Mouse (Mus musculus) heart, embryonic 16.5 days (tissue): ENCODE measurements around the gene Nabp2. TPM values are rescaled to one million over a fixed set of nuclear protein-coding genes. Genes with fewer than 3 reads are reported as not detected.

Experiments
- ATAC-seq: fragments of 200-750 bp; cut with Nextera tagmentation; replicated peaks from 2 replicates; pipeline ENCODE4 v1.8.0; 2017; ENCODE audit warnings: moderate number of reproducible peaks; ENCODE audit not compliant: insufficient read depth, low FRiP score; ENCODE audit errors: extremely low read depth
- H3K27ac ChIP-seq: fragments of 300-500 bp; sonication (generic); 2 replicates; pipeline ENCODE4 v1.5.1; 2014; ENCODE audit warnings: mild to moderate bottlenecking, low read length, control low read depth, moderate library complexity
- H3K27me3 ChIP-seq: fragments of 300-500 bp; sonication (generic); 2 replicates; pipeline ENCODE4 v1.6.1; 2014; ENCODE audit warnings: low read length, mixed read lengths; ENCODE audit not compliant: control insufficient read depth, insufficient read depth
- H3K36me3 ChIP-seq: fragments of 300-500 bp; sonication (generic); 2 replicates; pipeline ENCODE4 v1.6.1; 2014; ENCODE audit not compliant: control insufficient read depth, insufficient read depth
- H3K4me1 ChIP-seq: fragments of 300-500 bp; sonication (generic); 2 replicates; pipeline ENCODE4 v1.6.1; 2014; ENCODE audit warnings: low read length, mixed read lengths; ENCODE audit not compliant: control insufficient read depth, insufficient read depth
- H3K4me2 ChIP-seq: fragments of 300-500 bp; sonication (generic); 2 replicates; pipeline ENCODE4 v1.6.1; 2014; ENCODE audit warnings: low read depth, mild to moderate bottlenecking, control low read depth, low read length
- H3K4me3 ChIP-seq: fragments of 300-500 bp; sonication (generic); 2 replicates; pipeline ENCODE4 v1.5.1; 2014; ENCODE audit warnings: mild to moderate bottlenecking, control low read depth, low read length
- H3K9ac ChIP-seq: fragments of 300-500 bp; sonication (generic); 2 replicates; pipeline ENCODE4 v1.6.1; 2014; ENCODE audit warnings: low read length, control low read depth
- H3K9me3 ChIP-seq: fragments of 300-500 bp; sonication (generic); replicated peaks from 2 replicates; pipeline ENCODE4 v1.6.1; 2016; ENCODE audit warnings: low read length; ENCODE audit not compliant: control insufficient read depth
- WGBS: fragments of 180-500 bp; shearing (Covaris S2); extraction: QIAGEN DNeasy Blood & Tissue Kit; methylation state at CpG from one replicate; pipeline ENCODE4 v1.1.7; 2014; 5-methylcytosine and 5-hydroxymethylcytosine counted together
- polyA plus RNA-seq: library from polyadenylated mRNA; unstranded; fragments of >200 nt; fragmentation: Nextera tagmentation; extraction: Ambion mirVana; gene quantifications from 2 replicates; pipeline ENCODE4 v1.2.1, GENCODE M21; 2015

Nabp2 gene
- polyA plus RNA-seq, 1 experiment from 2014 or later, result 55.9 TPM

DNA sequence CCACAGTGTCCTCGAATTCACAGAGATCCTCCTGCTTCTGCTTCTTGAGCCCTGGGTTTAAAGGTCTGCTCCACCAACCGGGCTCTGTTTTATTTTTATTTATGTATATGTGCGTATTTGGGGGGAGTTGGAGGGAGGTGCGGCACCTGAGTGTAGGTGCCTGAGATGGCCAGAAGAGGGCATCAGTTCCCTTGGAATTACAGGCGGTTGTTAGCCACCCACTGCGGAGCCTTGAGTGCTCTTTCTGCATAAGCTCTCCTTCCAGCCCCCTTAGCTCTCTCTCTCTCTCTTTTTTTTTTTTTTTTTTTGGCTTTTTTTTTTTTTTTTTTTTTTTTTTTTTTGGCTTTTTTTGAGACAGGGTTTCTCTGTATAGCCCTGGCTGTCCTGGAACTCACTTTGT lies 36.9 kb downstream of the Nabp2 start:
- WGBS, result 80% methylated on average over 6 of the region's 6 CpGs
- H3K36me3 ChIP-seq, result peaks cover 6% of the 10 kb centered on the region; the same call in 1 of the 2 replicates

DNA sequence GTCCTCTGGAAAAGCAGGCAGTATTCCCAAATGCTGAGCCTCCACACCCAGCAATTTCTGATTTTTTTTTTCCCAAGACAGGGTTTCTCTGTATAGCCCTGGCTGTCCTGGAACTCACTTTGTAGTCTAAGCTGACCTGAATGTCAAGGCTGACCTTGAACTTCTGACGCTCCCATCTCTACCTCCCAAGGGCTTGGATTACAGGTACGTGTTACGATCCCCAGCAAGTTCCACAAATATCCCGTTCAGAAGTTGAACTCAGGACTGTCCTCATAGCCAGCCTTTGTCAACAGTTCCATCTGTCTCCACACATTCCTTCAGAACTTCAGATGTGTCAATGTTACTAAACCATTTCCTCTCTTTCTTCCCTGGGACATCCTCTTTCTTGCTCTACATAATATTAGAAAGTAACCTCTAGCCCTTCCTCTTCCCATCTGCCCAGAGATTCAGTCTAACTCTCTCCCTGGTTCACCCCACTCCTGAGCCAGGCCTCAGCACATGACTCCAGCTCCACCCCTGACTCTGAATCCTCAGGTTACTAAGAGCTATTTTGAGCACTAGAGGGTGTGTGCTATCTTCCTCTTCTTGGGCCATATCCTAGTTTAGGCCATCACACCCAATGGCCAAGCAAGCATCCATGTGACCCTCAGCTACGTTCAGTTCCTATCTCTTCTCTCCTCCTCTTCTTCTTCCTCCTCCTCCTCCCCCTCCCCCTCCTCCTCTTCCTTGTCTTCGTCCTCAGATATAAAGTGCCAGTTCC lies 38.1 kb downstream of the Nabp2 start:
- Histone ChIP-seq H3K9me3 (peaks cover 4% of the 10 kb centered on the region), H3K4me1 (peaks cover 18% of the 10 kb centered on the region), H3K9ac (no peak overlapping the region), H3K4me2 (no peak overlapping the region), H3K27me3 (no peaks in the 10 kb centered on the region), H3K4me3 (no peak overlapping the region), H3K36me3 (no peaks in the 10 kb centered on the region), H3K27ac (peak overlapping the region; percentile 53)
- ATAC-seq, result no peak
- WGBS, result 47% methylated on average over 6 of the region's 6 CpGs

More for the DNA sequence above, 36.9 kb downstream of the Nabp2 start:
- Histone ChIP-seq H3K4me1 (peaks cover 21% of the 10 kb centered on the region), H3K27ac (no peak overlapping the region), H3K27me3 (no peaks in the 10 kb centered on the region), H3K9ac (no peak overlapping the region), H3K4me2 (no peak overlapping the region), H3K4me3 (no peak overlapping the region), H3K9me3 (peaks cover 4% of the 10 kb centered on the region)
- ATAC-seq, result no peak

DNA sequence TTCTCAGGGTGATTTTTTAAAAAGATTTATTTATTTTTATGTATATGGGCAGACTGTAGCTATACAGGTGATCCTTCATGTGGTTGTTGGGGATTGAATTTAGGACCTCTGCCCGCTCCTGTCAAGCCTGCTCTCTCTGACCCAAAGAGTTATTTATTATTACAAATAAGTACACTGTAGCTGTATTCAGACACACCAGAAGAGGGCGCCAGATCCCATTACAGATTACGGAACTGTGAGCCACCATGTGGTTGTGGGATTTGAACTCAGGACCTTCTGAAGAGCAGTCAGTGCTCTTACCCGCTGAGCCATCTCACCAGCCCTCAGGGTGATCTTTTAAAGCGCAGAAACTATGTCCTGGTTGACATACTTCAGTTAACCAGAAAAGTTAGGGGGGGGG lies 39.1 kb downstream of the Nabp2 start:
- peaks cover 4% of the 10 kb centered on the region for H3K9me3 ChIP-seq
- H3K27ac ChIP-seq, result no peak overlapping the region
- H3K4me2 ChIP-seq, result no peak overlapping the region
- no peaks in the 10 kb centered on the region for H3K36me3 ChIP-seq
- no peak overlapping the region for H3K4me3 ChIP-seq
- no peaks in the 10 kb centered on the region for H3K27me3 ChIP-seq
- 82% methylated on average over 5 of the region's 5 CpGs for WGBS
- peaks cover 23% of the 10 kb centered on the region for H3K4me1 ChIP-seq
- ATAC-seq, result no peak
- no peak overlapping the region for H3K9ac ChIP-seq

DNA sequence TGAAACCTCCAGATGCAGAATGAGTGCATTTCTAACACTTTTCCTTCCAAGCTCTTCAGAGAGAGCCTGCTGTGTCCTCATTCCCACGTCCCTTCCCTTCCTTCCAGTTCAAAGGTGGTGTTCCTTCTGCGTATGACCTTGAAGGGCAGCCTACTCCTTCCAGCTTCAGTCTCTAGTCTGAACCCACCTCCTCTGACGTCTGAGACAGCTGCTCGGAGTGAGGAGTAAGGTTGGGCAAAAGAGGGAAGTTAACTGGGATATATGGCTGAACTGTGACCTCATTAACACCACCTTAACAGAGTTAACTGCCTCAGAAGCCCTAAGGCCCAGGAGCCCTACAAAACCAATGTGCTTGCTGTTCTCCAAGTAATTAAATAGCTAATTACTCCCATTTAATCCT lies 40.7 kb downstream of the Nabp2 start:
- Histone ChIP-seq H3K4me1 (peaks cover 18% of the 10 kb centered on the region), H3K4me3 (no peak overlapping the region), H3K27ac (no peak overlapping the region), H3K9ac (no peak overlapping the region), H3K4me2 (no peak overlapping the region), H3K27me3 (no peaks in the 10 kb centered on the region), H3K36me3 (no peaks in the 10 kb centered on the region), H3K9me3 (peaks cover 4% of the 10 kb centered on the region)
- 60% methylated on average over 4 of the region's 4 CpGs for WGBS
- no peak for ATAC-seq

DNA sequence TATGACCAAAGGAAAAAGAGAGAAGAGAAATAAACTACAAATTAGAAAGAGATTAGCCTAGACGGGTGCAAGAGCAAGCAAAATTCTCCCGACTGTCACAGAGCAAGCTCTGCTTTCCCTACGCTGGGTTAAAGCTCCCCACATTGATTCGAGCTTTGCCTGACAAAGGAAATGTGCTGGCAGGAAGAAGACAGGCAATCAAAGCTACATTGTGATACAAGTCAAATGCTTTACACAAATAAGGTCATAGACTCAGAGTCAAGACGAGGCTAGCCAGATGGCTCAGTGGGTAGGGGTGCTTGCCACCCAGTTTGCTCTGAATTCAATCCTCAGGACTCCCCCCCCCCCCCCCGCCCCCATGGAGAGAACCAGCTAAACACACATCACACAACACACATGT lies 41.3 kb downstream of the Nabp2 start:
- H3K4me1 ChIP-seq, result peaks cover 18% of the 10 kb centered on the region
- H3K27ac ChIP-seq, result no peak overlapping the region
- no peaks in the 10 kb centered on the region for H3K27me3 ChIP-seq
- WGBS, result 67% methylated on average over 5 of the region's 6 CpGs
- peaks cover 4% of the 10 kb centered on the region for H3K9me3 ChIP-seq
- peaks cover 1% of the 10 kb centered on the region; the same call in 1 of the 2 replicates for H3K36me3 ChIP-seq
- no peak overlapping the region for H3K4me3 ChIP-seq
- no peak overlapping the region for H3K9ac ChIP-seq
- no peak overlapping the region for H3K4me2 ChIP-seq
- no peak for ATAC-seq

DNA sequence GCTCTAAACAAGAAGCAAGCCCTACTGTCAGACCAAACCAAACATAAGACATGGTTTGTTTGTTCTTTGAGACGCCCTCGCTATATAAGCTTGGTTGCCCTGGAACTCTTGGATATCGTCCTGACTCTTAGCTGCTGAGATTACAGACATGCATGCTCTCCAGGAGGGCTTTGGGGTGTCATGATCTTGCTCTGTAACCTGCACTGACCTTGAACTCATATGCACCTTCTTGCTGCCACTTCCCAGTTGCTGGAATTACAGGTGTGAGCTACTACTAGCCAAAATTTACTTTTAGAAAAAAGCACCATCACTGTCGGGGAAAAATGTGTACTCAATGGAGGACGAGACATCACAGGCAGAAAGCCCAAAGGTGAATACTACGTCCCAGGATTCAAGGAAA lies 41.7 kb downstream of the Nabp2 start:
- H3K9ac ChIP-seq, result peak overlapping the region; percentile 85
- peaks cover 4% of the 10 kb centered on the region for H3K9me3 ChIP-seq
- ATAC-seq, result no peak
- H3K36me3 ChIP-seq, result peaks cover 4% of the 10 kb centered on the region; the same call in 1 of the 2 replicates
- peaks cover 18% of the 10 kb centered on the region for H3K4me1 ChIP-seq
- 78% methylated on average over 6 of the region's 6 CpGs for WGBS
- H3K27me3 ChIP-seq, result no peaks in the 10 kb centered on the region
- peak overlapping the region; percentile 95 for H3K27ac ChIP-seq
- H3K4me3 ChIP-seq, result peak overlapping the region; percentile 85
- H3K4me2 ChIP-seq, result peak overlapping the region; percentile 97

DNA sequence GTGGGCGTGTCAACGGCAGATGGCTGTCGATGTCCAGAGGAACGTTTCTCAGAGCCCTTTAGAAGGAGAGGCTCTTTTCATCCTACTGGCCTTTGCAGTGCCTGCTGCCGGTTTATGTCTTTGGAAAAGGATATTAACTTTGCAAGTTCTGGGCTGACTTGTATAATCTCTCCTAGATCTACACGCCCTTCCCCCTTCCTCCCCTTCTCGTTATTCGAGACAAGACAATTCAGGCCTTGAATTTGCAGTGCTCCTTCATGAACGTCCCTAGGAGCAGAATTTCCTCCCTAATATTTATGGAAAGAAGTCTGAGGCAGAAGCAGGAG lies 42.1 kb downstream of the Nabp2 start:
- WGBS, result 6% methylated on average over 9 of the region's 9 CpGs
- peak overlapping the region; percentile 95 for H3K27ac ChIP-seq
- H3K9ac ChIP-seq, result peak overlapping the region; percentile 85
- H3K9me3 ChIP-seq, result peaks cover under 1% of the 10 kb centered on the region
- H3K27me3 ChIP-seq, result no peaks in the 10 kb centered on the region
- H3K4me2 ChIP-seq, result peak overlapping the region; percentile 97
- peaks cover 5% of the 10 kb centered on the region; the same call in 1 of the 2 replicates for H3K36me3 ChIP-seq
- H3K4me3 ChIP-seq, result peak overlapping the region; percentile 85
- H3K4me1 ChIP-seq, result peaks cover 18% of the 10 kb centered on the region
- ATAC-seq, result no peak

DNA sequence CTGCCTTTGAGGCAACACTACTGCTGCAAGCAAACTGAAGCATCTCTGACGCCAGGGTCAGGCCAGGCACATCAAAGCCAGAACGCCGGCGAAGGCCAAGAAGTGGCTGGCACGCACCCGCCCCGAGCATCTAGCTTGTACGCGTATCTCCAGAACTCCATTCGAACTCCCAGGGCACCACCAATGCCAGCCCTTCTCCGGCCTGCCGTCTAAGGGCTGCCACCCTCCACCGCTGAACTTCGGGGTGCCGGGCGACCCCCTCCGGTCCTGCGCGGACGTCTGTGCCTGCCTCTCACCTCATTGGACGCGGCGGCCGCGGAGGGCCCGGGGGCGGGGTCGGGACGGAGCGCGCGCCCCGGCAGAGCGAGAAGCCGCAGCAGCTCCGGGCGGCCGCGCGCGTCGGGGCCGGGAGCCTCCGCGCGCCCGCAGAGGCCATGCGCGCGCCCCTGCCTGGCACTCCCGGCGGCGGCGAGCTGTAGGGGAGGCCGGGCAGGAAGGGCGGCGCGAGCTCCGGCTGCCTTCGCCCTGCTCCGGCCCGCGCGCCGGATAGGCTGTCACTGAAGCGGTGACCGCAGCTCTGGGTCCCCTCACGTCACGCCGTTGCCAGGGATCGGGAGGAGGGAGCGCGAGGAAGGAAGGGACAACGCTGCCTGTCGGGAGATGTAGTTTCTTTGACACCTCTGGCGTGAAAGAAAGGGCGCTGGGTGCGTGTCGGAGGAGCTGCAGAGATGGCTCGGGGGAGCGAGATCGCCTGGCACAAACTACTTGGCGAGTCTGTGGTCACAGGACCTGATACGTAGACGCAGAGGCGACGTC lies 42.7 kb downstream of the Nabp2 start, which contains the start of gene Coq10a:
Coq10a (minus strand) TSS at position 596 of the 816 bp plus-strand sequence.
- peak within 1 kb of the TSS; percentile 97 for H3K4me2 ChIP-seq
- under 1% methylated on average over 78 of the region's 87 CpGs for WGBS

DNA sequence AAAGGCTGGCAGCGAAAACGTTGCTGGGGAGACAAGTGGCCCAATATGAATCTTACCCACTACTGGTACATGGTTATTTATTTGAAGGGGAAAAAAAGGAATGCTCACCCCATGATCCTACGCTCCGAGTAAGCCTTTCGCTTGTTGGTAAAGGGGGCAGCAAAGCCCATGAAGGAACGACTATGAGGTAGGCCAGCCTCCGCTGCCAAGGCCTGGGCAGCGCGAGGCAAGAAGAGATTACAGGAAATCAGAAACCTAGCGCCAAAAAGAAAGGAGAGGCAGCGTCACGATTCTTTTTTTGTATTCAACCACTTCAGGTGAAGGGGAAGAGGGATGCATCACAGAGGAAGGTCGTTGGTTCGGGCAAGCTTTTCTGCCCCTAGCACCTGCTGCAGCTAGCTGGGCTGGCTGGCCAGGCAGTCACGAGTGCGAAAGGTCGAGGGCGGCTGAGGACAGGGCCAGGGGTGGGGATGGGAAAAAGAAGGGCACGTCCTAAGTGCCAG lies 43.3 kb downstream of the Nabp2 start:
- ATAC-seq, result no peak
- H3K9ac ChIP-seq, result peak overlapping the region; percentile 85
- H3K36me3 ChIP-seq, result peaks cover 14% of the 10 kb centered on the region; the same call in 1 of the 2 replicates
- H3K4me3 ChIP-seq, result peak overlapping the region; percentile 85
- no peaks in the 10 kb centered on the region for H3K27me3 ChIP-seq
- peaks cover 16% of the 10 kb centered on the region for H3K4me1 ChIP-seq
- no peaks in the 10 kb centered on the region for H3K9me3 ChIP-seq
- peak overlapping the region; percentile 95 for H3K27ac ChIP-seq
- H3K4me2 ChIP-seq, result peak overlapping the region; percentile 97
- 14% methylated on average over 19 of the region's 19 CpGs for WGBS

More for the DNA sequence above, 42.7 kb downstream of the Nabp2 start, which contains the start of gene Coq10a:
- Histone ChIP-seq H3K9me3 (no peaks in the 10 kb centered on the region), H3K27ac (peak within 1 kb of the TSS; percentile 95), H3K36me3 (peaks cover 8% of the 10 kb centered on the region; the same call in 1 of the 2 replicates), H3K27me3 (no peaks in the 10 kb centered on the region), H3K9ac (peak within 1 kb of the TSS; percentile 85), H3K4me1 (peaks cover 18% of the 10 kb centered on the region), H3K4me3 (peak within 1 kb of the TSS; percentile 85)
- peak; percentile 91 for ATAC-seq
